Mouse (Mus musculus): ENCODE measurements around the gene Vapb.
"Not testable (repeated sequence)": the region's sequence is repeated elsewhere in the genome, so short reads cannot be mapped to it uniquely, and the experiment has no call there.

Gene Vapb

DNA sequence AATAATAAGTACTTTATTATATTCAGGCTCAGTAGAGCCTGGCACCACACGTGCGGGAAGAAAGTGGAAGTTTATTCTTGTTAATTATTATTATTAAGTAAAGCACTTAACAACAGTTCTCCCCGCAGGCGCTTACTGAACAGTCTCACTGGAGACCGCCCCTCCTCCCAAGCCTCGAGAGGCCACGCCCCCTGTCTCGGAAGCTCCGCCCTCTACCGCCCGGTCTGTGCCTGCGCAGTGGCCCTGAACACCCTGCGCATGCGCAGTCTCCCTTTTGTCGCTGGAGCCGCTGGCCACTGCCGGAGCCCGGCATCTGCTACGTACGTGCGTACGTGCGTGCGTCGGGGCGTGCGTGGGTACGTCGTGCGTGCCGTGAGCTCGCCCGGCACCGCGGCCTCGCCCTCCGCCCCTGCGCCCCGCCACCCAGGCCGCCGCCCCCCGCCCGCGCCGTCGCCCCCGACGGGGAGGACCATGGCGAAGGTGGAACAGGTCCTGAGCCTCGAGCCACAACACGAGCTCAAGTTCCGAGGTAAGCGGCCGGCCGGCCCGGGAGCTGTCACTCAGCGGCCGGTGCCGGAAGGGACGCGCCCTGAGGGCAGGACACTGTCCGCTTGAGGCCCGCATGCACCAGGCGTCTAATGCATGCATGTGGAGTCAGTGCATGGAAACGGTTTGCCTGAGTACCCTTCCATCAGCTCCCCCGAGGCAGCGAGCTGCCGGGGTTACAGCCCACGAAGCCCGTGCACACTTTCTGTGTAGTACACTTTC, at the start of gene Vapb:
Gene Vapb (plus strand): TSS at position 290 of the 768 bp plus-strand sequence.
- peak; percentile 99 for DNase-seq (ENCODE audit: low read depth)

DNA sequence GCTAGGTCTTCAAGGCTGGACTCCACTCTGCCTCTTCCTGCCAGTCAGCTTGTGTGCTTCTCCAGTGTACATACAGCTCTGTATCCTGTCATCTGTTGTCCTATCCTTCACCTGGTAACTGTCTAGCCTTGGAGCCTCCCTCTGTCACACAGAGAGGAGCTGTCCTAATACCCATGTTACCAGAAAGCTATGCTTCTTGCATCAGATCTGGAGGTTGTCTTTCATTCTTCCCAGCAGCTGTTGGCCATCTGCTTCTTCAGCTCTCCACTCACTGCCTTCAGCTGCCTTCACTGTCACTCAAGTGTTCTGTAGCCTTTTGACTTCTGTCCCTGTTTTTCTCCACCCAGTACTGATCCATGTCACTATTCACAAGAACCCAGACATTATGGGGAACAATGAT, 47.5 kb upstream of the Vapb start:
- no peak for DNase-seq (ENCODE audit: low read depth)

DNA sequence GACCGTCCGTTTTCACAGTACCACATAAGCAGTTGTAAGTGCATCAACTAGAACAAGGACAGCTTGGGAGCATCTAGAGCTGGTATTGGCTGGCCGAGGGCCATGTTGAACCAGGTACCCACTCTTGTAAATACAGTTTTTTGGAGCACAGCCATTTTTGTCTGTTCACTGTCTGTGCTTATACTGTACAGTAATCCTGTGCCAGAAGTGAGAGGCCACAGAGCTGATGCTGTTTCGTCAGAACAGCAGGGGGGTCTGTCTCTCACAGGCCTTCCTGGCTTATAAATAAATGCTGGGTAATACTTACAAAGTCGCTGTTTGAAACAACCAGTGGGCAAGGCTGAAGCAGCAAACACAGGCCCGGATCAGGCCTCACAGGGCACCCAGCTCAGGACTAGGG, 45.6 kb upstream of the Vapb start:
- no peak for DNase-seq (ENCODE audit: low read depth)

DNA sequence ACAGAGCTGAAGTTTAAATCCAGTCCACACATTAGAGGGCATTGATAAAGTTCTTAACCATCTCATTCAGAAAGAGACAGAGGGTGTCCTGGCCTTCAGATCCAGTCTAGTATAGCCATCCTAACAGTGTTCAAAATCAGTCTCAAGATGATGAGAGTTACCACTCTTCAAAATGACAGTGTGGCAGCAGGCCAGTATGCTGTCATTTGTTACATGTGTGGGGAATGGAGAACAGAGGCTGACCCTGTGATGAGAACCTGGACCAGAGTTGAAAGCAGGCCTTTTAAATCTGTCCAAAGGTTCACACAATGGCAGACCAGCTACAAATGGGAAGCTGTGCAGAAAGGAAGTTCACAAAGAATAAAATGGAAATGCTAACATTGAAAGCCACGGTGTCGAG, 44.6 kb upstream of the Vapb start:
- no peak for DNase-seq (ENCODE audit: low read depth)

DNA sequence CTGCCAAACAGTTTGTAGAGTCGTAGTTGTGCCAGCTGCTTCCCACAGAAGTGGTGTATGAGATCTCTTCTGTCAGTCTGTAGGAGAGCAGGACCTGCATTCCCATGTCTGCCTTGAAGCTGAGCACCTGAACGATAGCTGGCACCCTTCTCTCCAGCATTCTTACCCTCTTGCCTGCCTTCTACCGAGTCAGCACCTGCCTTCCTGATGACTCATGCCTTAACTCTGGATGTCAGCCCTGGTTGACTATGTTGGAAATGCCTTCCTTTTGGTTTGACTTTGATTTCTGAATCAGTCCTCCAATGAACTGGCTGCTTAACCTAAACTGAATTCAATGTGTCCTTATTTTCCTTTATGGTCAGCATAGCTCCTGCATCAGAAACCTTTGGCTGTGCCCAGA, 38.5 kb upstream of the Vapb start:
- no peak for DNase-seq (ENCODE audit: low read depth)

DNA sequence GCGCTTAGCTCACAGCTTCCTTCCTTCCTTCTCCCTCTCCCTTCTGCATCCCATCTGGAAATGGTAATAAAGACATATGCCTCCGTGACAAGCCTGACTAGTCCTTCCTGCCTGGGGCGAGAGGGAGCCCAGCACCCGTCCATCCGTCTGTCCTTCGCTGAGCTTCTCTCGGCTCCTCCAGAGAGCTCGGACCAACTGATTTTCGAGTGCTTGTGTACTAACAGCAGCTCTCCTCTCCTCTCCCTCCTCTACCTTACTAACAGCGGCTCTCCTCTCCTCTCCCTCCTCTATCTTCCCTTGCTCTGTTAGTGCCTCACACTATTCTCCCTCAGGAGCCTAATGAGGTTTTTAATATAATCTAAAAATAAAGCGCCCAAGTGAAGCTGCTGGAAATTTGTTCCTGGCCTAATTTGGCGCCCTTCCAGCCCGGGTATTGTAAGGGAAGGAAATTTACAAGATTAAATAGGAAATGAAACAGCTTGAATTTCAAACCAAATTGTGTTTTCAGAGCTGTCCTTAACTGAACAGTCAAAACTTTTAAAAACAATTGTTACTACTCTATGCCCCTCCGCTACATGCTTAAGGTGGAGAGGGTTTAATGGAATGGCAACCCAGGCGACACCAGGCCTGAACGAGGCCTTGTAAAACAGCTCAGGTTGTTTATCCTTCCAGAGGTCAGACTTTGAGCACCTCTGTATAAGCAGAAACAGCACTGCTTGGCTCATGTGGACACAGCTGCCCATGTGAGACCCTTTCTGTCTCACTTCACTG, 35.0 kb upstream of the Vapb start:
- DNase-seq (ENCODE audit: low read depth), result no peak

DNA sequence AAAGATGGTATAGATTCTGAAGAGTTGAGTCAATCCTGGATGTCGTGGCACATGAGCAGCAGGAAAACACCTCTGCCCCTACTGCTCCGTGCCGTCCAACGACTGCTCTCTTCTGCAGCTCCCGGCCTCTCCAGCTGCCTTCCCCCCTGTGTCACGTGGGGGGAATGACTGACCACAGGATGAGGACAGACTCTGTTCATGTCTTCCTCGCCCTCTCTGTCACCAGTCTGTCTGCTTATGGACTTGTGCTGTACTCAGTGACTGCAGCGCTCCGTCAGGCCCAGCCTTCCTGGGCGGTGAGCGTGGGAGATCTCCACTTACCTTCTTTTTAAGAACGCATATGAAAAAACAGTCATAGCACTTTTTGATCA, 34.5 kb upstream of the Vapb start:
- DNase-seq (ENCODE audit: low read depth), result no peak

DNA sequence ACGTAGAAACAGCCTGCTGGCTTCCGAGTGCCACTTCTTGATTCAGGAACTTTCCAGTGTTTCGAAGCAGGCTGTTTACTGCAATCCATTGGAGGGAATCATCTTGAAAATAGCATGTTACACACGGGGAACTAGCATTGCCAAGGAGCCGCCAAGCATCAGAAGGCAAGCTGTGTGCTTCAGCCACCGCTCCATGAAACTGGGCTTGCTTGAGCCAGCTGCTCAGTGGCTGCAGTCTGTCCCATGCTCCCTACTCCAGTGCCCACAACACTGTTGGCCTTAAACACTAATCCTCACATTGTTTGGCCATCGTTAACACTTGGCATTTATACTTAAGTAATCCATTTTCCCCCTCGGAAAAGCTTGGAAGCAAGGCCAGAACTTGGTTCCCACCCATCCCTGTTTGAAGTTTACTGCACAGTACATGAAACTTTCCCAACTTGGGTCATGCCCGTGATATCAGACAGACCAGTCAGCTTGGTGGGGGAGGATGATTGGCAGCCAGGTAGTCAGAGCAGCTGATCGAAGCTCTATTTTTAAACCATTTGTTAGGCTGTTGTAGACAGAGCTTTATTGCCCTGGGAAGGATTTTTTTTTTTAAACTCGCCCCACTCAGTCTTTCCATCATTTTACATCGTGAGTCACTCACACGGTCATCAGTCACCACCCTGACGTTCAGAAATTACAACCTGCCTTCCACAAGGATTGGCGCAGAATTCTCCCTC, 31.3 kb upstream of the Vapb start:
- DNase-seq (ENCODE audit: low read depth), result no peak

DNA sequence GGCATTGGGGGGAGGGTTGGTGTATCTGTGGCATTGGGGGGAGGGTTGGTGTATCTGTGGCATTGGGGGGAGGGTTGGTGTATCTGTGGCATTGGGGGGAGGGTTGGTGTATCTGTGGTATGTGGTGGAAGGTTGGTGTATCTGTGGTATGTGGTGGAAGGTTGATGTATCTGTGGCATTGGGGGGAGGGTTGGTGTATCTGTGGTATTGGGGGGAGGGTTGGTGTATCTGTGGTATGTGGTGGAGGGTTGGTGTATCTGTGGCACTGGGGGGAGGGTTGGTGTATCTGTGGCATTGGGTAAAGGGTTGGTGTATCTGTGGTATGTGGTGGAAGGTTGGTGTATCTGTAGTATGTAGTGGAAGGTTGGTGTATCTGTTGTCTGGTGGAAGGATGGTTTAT, 29.7 kb upstream of the Vapb start:
- peak; percentile 20 for DNase-seq (ENCODE audit: low read depth)

DNA sequence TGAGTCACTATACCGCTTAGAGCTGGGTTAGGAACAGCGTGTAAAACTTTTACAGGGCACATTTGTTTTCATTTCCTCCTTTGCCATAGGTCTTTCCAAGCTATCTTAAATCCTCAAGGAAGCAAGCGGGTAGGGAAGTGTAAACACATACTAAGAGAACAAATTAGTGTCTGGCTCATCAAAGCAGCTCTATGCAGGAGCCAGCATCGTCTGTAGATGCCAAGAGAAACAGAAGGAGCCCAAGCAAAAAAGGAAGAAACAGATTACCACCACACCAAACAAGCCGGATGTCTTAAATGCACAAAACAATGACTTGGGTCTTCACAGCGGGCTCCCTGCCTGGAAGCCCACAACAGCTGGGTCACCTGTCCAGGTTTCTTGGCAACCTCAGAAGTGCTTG, 27.1 kb upstream of the Vapb start:
- no peak for DNase-seq (ENCODE audit: low read depth)

DNA sequence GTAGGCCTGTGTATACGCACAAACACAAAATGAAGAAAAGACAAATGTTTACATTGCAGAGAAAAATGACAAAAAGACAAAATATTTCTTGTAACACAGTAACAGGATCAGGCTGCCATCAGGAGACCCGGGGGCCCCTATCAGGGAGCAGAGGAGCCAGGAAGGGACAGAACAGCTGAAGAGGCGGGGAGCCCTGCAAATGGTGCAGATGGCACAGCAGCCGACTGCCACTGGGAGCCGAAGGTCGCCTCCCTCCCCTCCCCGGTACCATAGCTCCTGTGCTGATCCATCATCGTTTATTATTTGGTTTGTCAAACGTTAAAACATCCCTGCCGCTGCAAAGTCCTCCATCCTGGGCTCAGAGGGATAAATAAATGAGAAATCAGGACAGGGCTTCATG, 24.7 kb upstream of the Vapb start:
- no peak for DNase-seq (ENCODE audit: low read depth)

DNA sequence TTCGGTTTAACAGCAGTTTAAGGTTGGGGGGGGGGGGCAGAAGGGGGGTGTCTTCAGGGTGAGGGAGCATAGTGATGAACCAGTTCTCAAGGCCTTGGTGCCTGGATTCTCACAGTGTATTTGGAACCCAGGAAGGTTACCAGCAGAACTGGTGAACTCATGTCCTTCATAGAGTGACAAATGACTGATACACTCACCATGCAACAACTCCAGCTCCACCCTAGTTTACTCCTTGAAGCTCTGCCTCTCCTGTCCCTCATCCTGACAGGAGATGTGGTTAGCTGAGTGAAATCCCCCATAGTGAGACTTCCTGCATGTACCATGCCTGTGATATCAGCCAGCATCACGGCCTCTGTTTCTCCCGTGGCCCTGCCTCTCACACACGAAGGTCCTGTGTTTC, 24.1 kb upstream of the Vapb start:
- no peak for DNase-seq (ENCODE audit: low read depth)

DNA sequence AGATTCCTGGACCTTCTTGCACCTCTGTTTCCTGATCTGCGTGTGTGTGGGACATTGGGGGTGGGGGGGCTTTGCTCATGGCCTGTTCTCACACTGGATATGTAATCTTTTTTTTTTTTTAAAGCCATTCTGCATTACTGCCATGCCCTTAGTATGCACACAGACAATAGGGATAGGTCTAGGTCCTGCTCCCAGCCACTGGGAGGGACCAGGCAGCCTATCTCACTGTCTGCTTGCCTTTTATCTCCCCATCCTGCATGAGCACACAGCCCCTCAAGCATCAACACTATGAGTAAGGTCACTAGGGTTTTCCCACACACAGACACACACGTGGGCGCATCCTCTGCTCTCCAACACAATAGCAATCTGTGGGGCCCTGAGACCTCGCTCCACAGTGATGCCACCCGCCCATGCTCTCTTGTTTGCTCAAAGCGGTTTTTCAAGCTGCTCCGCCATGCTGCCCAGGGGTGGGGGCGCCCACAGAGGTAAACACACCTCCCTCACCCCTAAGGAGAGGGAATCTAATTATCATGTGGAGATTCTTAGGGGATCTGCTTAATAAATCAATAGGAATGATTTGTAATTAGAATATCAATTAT, 22.6 kb upstream of the Vapb start:
- no peak for DNase-seq (ENCODE audit: low read depth)

DNA sequence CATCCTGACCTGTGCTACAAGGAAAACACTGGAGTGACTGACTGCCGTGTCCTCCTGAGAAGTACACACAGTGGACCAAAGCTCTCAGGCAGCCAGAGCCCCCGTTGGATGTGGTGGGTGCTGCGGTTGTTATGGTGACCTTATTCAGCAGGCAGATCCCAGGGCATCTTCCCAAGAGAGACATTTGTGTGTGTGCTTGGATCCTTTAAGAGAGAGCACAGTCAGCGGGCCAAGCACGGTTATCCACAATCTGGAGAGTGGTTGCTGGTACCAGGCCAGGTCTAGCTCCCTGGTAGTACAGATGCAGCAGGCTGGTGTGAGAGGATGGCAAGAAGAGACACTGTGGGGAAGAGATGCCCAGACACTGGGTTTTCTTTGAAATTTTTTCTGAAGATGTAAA, 20.3 kb upstream of the Vapb start:
- DNase-seq (ENCODE audit: low read depth), result no peak

DNA sequence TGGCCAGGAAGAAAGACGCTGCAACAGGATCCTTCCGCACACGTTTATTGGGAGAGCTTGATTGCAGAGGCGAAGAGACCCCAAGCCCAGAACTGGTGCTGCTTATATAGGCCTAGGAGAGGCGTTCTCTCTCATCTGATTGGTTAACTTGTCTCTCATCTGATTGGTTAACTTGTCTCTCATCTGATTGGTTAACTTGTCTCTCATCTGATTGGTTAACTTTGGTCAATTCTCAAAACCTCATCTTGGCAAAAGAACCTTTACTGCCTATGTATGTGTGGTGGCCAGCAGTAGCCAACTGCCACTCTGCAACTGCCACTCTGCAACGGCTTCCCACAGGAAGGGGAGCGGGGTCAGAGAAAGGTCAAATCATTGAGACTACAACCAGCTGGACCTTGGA, 18.2 kb upstream of the Vapb start, which contains the start of gene 1700010B08Rik:
Gene 1700010B08Rik (plus strand): TSS at position 301 of the 400 bp plus-strand sequence.
- DNase-seq (ENCODE audit: low read depth), result not testable (repeated sequence)

DNA sequence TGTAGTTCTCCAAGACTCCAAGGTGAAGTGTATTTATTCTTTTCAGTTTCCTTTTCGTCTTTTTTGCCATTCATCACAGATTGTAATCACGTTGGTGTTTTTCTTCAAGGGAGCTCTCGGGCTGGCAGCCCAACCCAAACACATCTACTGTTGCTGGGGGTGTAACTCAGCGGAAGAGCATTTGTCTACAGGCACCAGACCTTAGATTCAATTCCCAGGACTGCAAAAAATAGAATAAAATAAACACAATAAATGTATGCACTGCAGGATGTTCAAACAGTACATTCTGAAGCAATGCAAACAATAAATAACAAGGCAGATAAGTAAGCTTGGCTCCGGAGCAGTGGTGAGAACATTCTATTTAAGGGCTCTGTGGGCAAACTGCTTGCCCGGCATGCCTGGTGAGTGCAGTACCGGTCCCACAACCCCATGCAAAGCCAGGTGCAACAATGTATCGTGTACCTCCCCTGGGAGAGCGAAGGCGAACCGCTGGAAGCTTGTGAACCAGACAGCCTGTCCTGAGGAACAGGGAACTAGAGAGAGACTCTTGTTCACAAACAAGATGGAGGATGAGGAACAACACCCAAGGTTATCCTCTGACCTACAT, 15.0 kb upstream of the Vapb start:
- no peak for DNase-seq (ENCODE audit: low read depth)

DNA sequence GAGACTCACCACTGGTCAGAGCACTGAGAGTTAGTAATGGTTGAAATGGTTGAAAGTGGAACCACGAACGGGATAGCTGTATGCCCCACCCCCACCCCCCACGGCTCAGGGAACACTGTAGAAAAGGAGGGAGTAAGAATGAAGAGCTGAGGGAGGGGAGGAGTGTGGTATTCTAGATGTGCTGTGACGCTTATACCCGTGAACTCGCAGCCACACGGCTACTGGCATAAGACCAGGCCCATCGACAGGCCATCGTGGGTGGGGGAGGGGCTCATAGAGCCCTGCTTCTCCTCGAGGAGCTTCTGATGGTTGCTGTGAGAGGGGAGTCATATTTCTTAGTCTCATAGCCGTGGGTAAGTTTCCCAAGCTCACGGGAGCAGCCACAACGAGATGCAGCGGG, 12.9 kb upstream of the Vapb start:
- DNase-seq (ENCODE audit: low read depth), result no peak

DNA sequence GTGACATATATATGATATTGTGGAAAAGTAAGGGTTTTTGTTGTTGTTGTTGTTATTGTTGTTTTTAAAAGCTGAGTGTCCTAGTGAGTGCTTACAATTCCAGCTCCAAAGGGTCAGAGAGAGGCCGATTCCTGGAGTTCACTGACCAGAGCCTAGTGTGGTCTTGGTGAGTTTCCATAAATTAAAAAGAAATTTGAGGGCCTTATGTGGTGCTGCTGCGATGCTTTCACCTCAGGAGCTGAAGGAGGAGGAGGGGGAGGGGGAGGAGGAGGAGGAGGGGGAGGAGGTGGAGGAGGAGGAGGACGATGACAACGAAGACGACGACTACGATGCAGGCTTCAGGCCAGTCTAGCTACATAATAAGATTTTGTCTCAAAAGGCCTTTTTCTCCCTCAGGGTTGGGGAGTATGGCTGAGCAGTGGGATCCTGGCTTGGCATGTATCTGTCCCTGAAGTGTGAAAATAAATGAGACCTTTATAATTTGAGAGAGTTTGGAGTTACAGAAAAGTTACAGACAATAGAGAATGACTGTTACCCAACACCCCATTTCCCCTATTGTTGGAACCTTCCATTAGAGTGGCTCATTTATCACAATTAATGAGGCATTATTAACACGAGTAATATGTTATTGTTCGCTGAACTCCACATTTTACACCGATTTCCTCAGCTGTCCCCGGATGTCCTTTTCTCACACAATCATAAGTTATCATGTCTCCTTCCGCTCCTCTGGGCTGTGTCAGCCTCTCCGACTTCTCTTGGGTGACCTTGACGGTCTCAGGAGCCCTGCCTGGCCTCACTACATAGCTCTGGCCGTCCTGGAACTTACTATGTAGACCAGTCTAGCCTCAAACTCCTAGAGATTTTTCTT, 12.1 kb upstream of the Vapb start:
- DNase-seq (ENCODE audit: low read depth), result no peak

DNA sequence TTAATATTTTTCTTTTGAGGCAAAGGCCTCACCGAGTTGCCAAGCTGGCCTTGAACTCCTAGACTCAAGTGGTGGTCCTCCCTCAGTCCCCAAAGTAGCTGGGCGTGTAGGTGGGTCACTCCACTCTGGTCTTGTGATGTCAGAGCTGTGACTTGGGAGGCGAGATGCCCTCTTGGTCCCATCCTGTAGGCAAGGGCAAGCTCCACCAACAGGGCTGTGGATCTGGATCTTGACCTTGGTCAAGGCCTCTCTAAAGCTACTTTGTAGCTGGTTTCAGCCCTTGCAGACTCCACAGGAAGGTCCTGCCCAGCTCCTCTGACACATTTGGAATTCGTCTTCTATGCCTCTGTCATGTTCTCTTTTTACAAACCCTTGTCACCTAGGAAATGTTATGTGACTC, 11.5 kb upstream of the Vapb start:
- no peak for DNase-seq (ENCODE audit: low read depth)

DNA sequence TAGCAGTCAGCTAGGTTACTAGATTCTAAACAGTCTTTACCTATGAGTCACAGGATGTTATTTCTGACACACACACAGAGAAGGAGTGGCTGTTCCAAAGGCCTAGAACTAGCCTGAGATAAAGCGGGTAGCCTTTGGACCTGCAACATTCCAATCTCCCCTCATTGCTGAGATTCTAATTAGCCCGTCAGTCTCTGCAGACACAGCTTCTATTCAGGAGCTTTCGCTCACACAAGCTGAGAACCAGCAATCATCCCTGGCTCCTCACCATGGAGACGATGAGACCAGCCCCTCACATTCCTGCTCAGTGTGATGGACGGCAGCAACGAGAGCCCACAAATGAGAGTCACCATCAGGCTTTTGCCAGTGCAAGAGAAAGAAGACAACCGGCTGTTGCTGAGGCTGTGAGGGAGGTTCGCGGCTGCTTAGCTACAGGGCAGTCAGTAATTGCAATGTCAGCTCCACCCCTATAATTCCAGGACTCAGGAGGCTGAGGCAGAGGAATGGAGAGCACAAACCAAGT, 6.8 kb upstream of the Vapb start:
- DNase-seq (ENCODE audit: low read depth), result no peak

DNA sequence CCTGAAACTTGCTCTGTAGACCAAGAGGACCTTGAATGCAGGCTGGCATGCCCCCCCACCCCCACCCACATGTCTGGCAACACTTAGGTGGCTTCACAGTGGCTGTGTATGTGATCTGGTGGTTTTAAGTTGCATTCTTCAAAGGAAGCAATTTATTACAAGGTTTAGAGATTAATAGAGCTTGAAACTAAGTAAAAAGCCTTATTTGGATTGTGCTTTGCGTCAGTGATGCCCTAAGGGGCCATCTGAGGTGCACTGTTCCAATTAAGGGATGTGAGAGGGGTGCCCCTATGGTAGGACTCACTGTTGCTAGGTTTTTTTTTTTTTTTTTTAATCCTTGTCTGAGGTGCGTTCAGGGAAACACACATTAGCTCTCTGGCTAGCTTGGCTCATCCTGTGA, 2.9 kb upstream of the Vapb start:
- DNase-seq (ENCODE audit: low read depth), result no peak
